Mouse (Mus musculus): Measurements from ENCODE around the gene Cfap43. TPM values are rescaled to one million over a fixed set of nuclear protein-coding genes. Genes with fewer than 3 reads are reported as not detected.

Gene Cfap43
- polyA plus RNA-seq, 1 experiment from 2014 or later = 0.11 TPM

DNA sequence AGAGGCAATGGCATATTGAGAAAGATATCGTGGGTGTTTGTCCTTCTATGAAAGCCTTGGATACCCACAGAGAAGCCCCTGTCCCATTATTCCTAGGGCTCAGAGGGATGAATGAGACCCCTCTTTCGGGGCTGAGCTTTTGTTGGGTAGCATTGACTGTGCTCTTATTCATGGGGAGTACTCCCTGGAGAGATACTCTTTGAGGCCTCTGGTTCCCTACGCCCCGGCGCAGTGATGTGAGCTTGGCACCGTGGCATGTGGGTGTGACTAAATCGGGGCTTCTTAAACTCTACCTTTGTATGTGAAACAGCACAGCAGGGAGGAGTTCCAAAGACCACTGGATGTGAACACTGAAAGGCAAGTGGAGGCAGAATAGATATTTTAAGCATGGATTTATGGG, 122.4 kb downstream of the Cfap43 start:
- H3K4me2 ChIP-seq (ENCODE audit: low read length) = no peak overlapping the region
- H3K9ac ChIP-seq (ENCODE audit: low read length) = no peak overlapping the region
- no peak overlapping the region for H3K4me3 ChIP-seq (ENCODE audit: low read depth, low read length)
- H3K27ac ChIP-seq (ENCODE audit: low read depth) = no peak overlapping the region
- no peaks in the 10 kb centered on the region for H3K4me1 ChIP-seq (replicated peaks; ENCODE audit: control insufficient read depth, insufficient read depth, low read length)
- ATAC-seq (replicated peaks; ENCODE audit: low FRiP score, low TSS enrichment, low read depth) (no peak), DNase-seq (ENCODE audit: low spot score) (no peak)
- 75% methylated on average over 7 of the region's 7 CpGs for WGBS
- H3K9me3 ChIP-seq (ENCODE audit: control insufficient read depth, low read length) = no peaks in the 10 kb centered on the region
- no peaks in the 10 kb centered on the region for H3K36me3 ChIP-seq (ENCODE audit: control insufficient read depth, insufficient read depth, low read length)
- H3K27me3 ChIP-seq (replicated peaks; ENCODE audit: control insufficient read depth, insufficient read depth, low read length) = no peaks in the 10 kb centered on the region

- Histone ChIP-seq H3K9me3 (ENCODE audit: control insufficient read depth, low read length) (no peaks in the 10 kb centered on the region), H3K4me1 (replicated peaks; ENCODE audit: control insufficient read depth, insufficient read depth, low read length) (no peaks in the 10 kb centered on the region), H3K4me2 (ENCODE audit: low read length) (no peak overlapping the region), H3K36me3 (ENCODE audit: control insufficient read depth, insufficient read depth, low read length) (no peaks in the 10 kb centered on the region), H3K27ac (ENCODE audit: low read depth) (no peak overlapping the region), H3K9ac (ENCODE audit: low read length) (no peak overlapping the region), H3K4me3 (ENCODE audit: low read depth, low read length) (no peak overlapping the region), H3K27me3 (replicated peaks; ENCODE audit: control insufficient read depth, insufficient read depth, low read length) (no peaks in the 10 kb centered on the region)
- DNase-seq (ENCODE audit: low spot score) (peak; percentile 69), ATAC-seq (replicated peaks; ENCODE audit: low FRiP score, low TSS enrichment, low read depth) (0 out of 2 replicates have a peak, but pooled peaks have one; percentile 36)
- 51% methylated on average over 15 of the region's 15 CpGs for WGBS
These were observed 123.9 kb downstream of the Cfap43 start for GRCm38 (mm10) chr19:47795009-47795728.

DNA sequence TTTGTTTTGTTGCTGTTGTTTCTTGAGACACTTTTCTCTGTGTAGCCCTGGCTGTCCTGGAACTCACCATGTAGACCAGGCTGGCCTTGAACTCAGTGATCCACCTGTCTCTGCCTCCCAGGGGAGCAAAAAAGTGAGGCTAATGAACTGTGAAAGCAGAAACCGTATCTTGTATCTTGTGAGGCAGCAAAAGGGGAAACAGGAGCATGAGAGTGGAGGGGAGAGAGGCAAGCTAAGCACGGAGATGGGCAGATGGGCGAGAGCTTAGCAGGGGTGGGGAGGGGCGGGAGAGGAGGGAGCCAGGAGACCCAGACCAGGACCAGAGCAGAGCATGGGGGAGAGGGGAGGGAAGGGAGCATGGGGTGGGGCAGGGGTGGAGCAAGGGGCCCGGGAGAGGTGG, 124.8 kb downstream of the Cfap43 start:
- no peaks in the 10 kb centered on the region for H3K27me3 ChIP-seq (replicated peaks; ENCODE audit: control insufficient read depth, insufficient read depth, low read length)
- WGBS = 39% methylated on average over 5 of the region's 5 CpGs
- H3K4me1 ChIP-seq (replicated peaks; ENCODE audit: control insufficient read depth, insufficient read depth, low read length) = no peaks in the 10 kb centered on the region
- DNase-seq (ENCODE audit: low spot score) (no peak), ATAC-seq (replicated peaks; ENCODE audit: low FRiP score, low TSS enrichment, low read depth) (no peak)
- H3K9ac ChIP-seq (ENCODE audit: low read length) = no peak overlapping the region
- no peak overlapping the region for H3K4me2 ChIP-seq (ENCODE audit: low read length)
- H3K9me3 ChIP-seq (ENCODE audit: control insufficient read depth, low read length) = no peaks in the 10 kb centered on the region
- H3K36me3 ChIP-seq (ENCODE audit: control insufficient read depth, insufficient read depth, low read length) = no peaks in the 10 kb centered on the region
- no peak overlapping the region for H3K4me3 ChIP-seq (ENCODE audit: low read depth, low read length)
- H3K27ac ChIP-seq (ENCODE audit: low read depth) = no peak overlapping the region

DNA sequence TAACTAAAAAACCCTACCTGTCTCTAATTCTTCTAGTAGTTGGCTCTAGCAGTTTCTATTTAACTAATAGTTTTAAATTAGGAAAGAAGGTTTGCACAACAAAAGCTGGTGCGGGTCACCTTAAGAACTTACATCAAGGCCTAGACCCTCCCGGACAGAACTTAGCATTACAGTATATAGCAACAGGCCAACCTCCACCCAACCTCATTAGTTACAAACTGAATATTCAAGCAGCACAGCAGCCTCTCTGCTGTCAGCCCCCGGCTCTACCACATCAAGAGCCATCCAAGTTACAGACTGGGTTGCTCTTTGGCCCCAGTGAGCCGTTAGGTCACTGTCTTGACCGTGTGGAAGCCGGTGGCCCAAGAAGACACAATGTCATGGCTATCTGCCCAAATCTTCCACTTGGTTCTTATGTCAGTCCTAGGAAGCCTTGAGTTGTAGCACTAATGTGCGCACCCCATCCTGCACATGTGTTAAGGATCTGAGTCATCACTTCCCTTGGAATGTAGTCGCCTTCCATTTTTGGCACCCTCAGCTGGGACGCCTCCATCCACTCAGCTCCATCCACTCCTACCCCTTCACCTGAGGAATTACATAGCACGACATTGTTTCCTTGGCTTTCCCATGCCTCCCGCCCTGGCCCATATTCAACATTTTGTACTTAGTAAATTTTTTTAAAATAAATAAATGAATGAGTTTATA, 128.6 kb downstream of the Cfap43 start:
- H3K27ac ChIP-seq (ENCODE audit: low read depth) = no peak overlapping the region
- H3K4me3 ChIP-seq (ENCODE audit: low read depth, low read length) = no peak overlapping the region
- no peak for ATAC-seq (replicated peaks; ENCODE audit: low FRiP score, low TSS enrichment, low read depth)
- H3K27me3 ChIP-seq (replicated peaks; ENCODE audit: control insufficient read depth, insufficient read depth, low read length) = no peaks in the 10 kb centered on the region
- no peaks in the 10 kb centered on the region for H3K36me3 ChIP-seq (ENCODE audit: control insufficient read depth, insufficient read depth, low read length)
- no peak overlapping the region for H3K4me2 ChIP-seq (ENCODE audit: low read length)
- WGBS = 92% methylated on average over 11 of the region's 11 CpGs
- DNase-seq (ENCODE audit: low spot score) = no peak
- H3K9ac ChIP-seq (ENCODE audit: low read length) = no peak overlapping the region
- no peaks in the 10 kb centered on the region for H3K9me3 ChIP-seq (ENCODE audit: control insufficient read depth, low read length)
- no peaks in the 10 kb centered on the region for H3K4me1 ChIP-seq (replicated peaks; ENCODE audit: control insufficient read depth, insufficient read depth, low read length)

DNA sequence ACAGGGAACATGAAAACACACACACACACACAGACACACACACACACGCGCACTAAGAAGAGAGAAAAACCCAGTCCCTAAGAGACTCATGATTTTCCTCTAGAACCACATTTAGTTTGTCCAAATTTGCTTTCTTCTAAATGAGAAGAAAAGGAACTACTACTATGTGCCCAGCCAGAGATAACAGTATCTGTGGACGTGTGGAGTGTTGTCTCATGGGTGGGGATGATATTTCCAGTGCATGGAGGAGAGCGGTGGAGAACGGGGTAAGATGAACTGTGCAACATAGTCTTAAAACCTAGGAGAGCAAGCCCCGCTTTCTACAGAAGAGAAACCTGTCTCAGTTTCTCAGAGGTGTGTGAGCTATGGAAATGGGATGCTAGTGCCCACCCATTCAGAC, 135.2 kb downstream of the Cfap43 start:
- Histone ChIP-seq H3K4me2 (ENCODE audit: low read length) (no peak overlapping the region), H3K27me3 (replicated peaks; ENCODE audit: control insufficient read depth, insufficient read depth, low read length) (no peaks in the 10 kb centered on the region), H3K4me1 (replicated peaks; ENCODE audit: control insufficient read depth, insufficient read depth, low read length) (no peaks in the 10 kb centered on the region), H3K9ac (ENCODE audit: low read length) (no peak overlapping the region), H3K36me3 (ENCODE audit: control insufficient read depth, insufficient read depth, low read length) (no peaks in the 10 kb centered on the region), H3K27ac (ENCODE audit: low read depth) (no peak overlapping the region), H3K9me3 (ENCODE audit: control insufficient read depth, low read length) (no peaks in the 10 kb centered on the region), H3K4me3 (ENCODE audit: low read depth, low read length) (no peak overlapping the region)
- WGBS = 87% methylated on average over 6 of the region's 6 CpGs
- ATAC-seq (replicated peaks; ENCODE audit: low FRiP score, low TSS enrichment, low read depth) (no peak), DNase-seq (ENCODE audit: low spot score) (no peak)

- DNase-seq (ENCODE audit: low spot score) = no peak
- Histone ChIP-seq H3K4me3 (ENCODE audit: low read depth, low read length) (no peak overlapping the region), H3K4me1 (replicated peaks; ENCODE audit: control insufficient read depth, insufficient read depth, low read length) (no peaks in the 10 kb centered on the region), H3K36me3 (ENCODE audit: control insufficient read depth, insufficient read depth, low read length) (no peaks in the 10 kb centered on the region), H3K27ac (ENCODE audit: low read depth) (no peak overlapping the region), H3K4me2 (ENCODE audit: low read length) (no peak overlapping the region), H3K9ac (ENCODE audit: low read length) (no peak overlapping the region), H3K27me3 (replicated peaks; ENCODE audit: control insufficient read depth, insufficient read depth, low read length) (no peaks in the 10 kb centered on the region), H3K9me3 (ENCODE audit: control insufficient read depth, low read length) (no peaks in the 10 kb centered on the region)
- WGBS = 71% methylated on average over 11 of the region's 11 CpGs
- no peak for ATAC-seq (replicated peaks; ENCODE audit: low FRiP score, low TSS enrichment, low read depth)
These were observed 138.1 kb downstream of the Cfap43 start for GRCm38 (mm10) chr19:47780972-47781371.

DNA sequence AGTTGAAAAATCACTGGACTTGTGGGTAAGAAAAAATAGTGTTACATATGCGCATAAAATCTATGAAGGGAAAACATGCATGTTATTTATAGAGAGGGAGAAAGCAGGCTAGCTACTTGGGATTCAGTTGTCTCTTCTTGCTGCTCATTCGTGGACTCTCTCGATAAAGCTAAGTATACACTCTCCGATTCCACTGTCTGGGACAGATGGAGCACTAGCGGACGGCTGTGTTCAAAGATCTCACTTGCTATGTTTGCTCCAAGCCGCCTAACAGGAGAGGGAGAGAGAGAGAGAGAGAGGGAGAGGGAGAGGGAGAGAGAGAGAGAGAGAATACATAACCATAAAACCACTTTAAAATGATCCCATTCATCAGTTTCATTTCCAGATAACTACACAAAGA, 138.9 kb downstream of the Cfap43 start:
- no peak overlapping the region for H3K4me2 ChIP-seq (ENCODE audit: low read length)
- no peak overlapping the region for H3K9ac ChIP-seq (ENCODE audit: low read length)
- WGBS = 88% methylated on average over 7 of the region's 7 CpGs
- H3K36me3 ChIP-seq (ENCODE audit: control insufficient read depth, insufficient read depth, low read length) = no peaks in the 10 kb centered on the region
- no peaks in the 10 kb centered on the region for H3K27me3 ChIP-seq (replicated peaks; ENCODE audit: control insufficient read depth, insufficient read depth, low read length)
- H3K4me3 ChIP-seq (ENCODE audit: low read depth, low read length) = no peak overlapping the region
- no peaks in the 10 kb centered on the region for H3K9me3 ChIP-seq (ENCODE audit: control insufficient read depth, low read length)
- DNase-seq (ENCODE audit: low spot score) (no peak), ATAC-seq (replicated peaks; ENCODE audit: low FRiP score, low TSS enrichment, low read depth) (no peak)
- H3K27ac ChIP-seq (ENCODE audit: low read depth) = no peak overlapping the region
- H3K4me1 ChIP-seq (replicated peaks; ENCODE audit: control insufficient read depth, insufficient read depth, low read length) = no peaks in the 10 kb centered on the region

DNA sequence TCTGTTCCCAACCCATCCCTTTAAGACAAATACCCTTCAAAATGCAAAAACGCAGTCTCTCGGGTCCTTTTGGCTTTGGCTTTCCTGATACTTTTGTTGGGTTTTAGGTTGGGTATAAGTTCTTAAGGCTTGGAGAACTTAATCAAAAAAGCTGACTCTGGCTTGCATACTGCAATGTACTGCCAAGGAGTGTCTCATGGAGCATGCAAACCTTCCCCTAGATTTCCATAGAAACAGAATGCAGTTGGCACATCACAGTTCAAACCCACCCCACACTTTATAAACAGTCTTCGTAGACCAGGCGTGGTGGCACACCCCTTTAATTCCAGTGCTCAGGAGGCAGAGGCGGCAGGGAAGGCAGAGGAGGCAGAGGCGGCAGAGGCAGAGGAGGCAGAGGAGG, 141.2 kb downstream of the Cfap43 start:
- H3K9me3 ChIP-seq (ENCODE audit: control insufficient read depth, low read length) = no peaks in the 10 kb centered on the region
- H3K9ac ChIP-seq (ENCODE audit: low read length) = no peak overlapping the region
- H3K4me3 ChIP-seq (ENCODE audit: low read depth, low read length) = no peak overlapping the region
- ATAC-seq (replicated peaks; ENCODE audit: low FRiP score, low TSS enrichment, low read depth) (no peak), DNase-seq (ENCODE audit: low spot score) (no peak)
- no peaks in the 10 kb centered on the region for H3K27me3 ChIP-seq (replicated peaks; ENCODE audit: control insufficient read depth, insufficient read depth, low read length)
- WGBS = 69% methylated on average over 6 of the region's 6 CpGs
- H3K27ac ChIP-seq (ENCODE audit: low read depth) = no peak overlapping the region
- no peak overlapping the region for H3K4me2 ChIP-seq (ENCODE audit: low read length)
- no peaks in the 10 kb centered on the region for H3K36me3 ChIP-seq (ENCODE audit: control insufficient read depth, insufficient read depth, low read length)
- no peaks in the 10 kb centered on the region for H3K4me1 ChIP-seq (replicated peaks; ENCODE audit: control insufficient read depth, insufficient read depth, low read length)

- 57% methylated on average over 19 of the region's 19 CpGs for WGBS
- H3K4me1 ChIP-seq (replicated peaks; ENCODE audit: control insufficient read depth, insufficient read depth, low read length) = no peaks in the 10 kb centered on the region
- H3K36me3 ChIP-seq (ENCODE audit: control insufficient read depth, insufficient read depth, low read length) = no peaks in the 10 kb centered on the region
- ATAC-seq (replicated peaks; ENCODE audit: low FRiP score, low TSS enrichment, low read depth) (0 out of 2 replicates have a peak, but pooled peaks have one; percentile 53), DNase-seq (ENCODE audit: low spot score) (no peak)
- H3K4me2 ChIP-seq (ENCODE audit: low read length) = peak overlapping the region; percentile 1
- H3K27me3 ChIP-seq (replicated peaks; ENCODE audit: control insufficient read depth, insufficient read depth, low read length) = no peaks in the 10 kb centered on the region
- H3K9ac ChIP-seq (ENCODE audit: low read length) = no peak overlapping the region
- no peak overlapping the region for H3K4me3 ChIP-seq (ENCODE audit: low read depth, low read length)
- no peaks in the 10 kb centered on the region for H3K9me3 ChIP-seq (ENCODE audit: control insufficient read depth, low read length)
- H3K27ac ChIP-seq (ENCODE audit: low read depth) = no peak overlapping the region
These were observed 163.5 kb downstream of the Cfap43 start for GRCm38 (mm10) chr19:47755625-47756024.

Data from intestine, embryonic 14.5 days (tissue).